Mouse (Mus musculus) cerebellum, adult 9-10 months (tissue): Measurements from ENCODE around the gene Lzts3.

Experiments used
- DNase-seq: peaks from one replicate; pipeline ENCODE4 v3.0.0; 2022

Gene Lzts3

DNA sequence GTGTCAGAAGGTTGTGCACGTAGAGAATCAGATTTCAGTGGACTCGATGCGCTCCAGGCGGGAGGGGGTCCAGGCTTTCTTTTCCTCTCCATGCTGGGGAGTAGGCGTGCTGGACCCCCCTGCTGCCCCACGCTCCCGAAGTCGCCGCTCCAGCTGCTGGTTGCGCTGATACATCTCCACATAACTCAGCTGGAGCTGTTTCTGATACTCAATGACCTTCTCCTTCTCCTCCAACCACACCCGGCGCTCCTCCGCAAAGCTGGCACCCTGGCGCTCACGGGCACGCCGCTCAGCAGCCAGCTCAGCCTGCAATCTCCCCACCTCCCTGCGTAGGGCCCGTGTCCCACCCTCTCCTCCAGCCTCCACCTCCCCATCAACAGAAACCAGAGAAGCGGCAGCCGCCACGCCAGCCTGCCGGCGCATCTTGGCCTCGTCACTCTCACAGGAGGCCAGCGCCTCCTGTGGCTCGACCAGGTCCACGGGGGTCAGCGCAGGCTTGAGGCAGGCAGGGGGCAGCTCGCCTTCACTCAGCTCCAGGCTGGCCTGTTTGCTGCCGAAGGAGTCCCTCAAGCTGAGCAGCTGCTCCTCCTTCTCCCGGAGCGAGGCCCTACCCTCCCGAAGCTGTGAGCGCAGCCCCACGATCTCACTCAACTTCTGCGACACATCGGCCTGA lies 7.7 kb downstream of the Lzts3 start:
- peak; percentile 65 for DNase-seq

DNA sequence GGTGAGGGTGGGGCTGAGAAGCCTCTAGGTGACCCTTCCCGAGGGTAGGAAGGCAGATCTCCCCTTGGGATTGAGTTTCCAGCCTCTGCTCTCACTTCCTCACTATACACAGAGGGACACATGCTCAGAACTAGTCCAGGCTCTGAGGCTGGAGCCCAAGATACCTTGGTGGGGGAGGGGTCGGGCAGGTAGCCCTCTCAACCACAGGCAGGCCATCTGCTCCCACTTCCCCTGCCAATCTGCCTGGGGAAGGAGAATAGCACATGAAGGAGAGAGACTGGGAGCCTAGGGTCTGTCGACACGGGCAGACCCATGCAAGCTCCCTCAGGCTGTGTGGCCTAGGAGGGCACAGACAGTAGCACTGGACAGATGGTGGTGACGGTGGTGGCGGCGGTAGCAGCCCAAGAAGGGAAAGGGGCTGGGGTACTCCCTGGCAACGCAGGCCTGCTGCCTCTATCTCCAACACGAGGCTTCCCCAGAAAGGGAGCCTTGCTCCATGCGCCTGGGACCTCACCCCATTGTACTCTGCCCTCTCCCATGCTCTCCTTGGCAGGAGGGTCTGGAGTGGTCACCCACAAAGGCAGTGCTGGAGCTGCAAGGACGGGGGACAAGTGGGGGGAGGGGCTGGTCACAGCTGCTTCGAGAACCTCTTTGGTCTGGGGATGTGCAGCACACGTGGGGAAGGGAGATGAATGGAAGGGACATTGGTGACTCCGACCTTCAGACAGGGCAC lies 8.4 kb downstream of the Lzts3 start:
- peak; percentile 91 for DNase-seq

DNA sequence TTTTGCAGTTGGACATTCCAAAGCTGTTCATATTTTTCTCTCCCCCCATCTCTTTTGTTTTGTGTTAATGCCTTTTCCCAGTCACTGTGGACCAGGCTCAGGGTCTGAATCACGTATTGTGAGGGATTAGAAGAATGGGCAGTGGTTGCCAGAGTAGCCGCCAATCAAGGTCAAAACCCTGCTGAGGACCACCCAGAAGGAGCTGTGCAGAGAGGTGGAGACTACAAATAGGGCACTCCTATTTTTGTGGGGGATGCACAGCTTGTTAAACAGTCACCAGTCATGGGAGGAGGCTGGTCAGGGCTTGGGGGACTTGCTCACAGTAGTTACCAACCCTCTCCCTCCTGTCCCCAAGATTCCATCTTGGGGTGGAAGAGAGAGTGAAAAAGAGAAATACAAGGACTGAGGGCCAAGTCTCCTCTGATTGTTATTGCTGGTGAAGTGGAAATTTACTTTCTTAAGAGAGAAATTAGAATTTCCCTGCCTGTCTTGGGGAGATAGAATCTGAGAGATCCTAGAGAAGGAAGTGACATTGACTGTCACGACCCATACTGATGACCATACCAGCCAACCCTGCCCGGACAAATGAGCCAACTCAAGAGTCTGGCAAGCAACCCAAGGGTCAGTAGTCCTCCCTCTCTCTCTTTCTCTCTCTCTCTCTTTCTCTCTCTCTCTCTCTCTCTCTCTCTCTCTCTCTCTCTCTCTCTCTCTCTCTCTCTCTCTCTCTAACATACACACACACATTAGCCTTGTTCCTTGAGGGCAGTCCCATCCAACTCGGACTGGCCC lies 9.5 kb downstream of the Lzts3 start:
- peak; percentile 45 for DNase-seq

DNA sequence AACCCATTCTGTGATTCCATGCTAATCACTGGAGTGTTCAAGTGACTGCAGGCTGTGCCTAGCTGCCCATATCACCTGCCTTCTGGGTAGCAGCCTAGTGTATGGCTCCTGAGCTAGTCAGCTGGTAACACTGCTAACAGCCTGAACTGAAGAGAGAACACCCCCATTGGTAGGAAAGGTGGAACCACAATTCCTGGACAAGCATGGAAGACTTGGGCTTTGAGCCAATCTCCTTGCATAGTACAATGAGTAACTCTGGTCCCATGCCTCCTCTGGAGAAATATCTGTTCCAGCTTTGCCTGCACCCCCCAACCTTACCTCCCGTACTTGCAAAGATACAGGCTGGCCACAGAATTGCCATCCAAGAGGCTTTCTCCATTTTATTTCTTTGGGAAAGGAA lies 10.2 kb downstream of the Lzts3 start:
- DNase-seq = peak; percentile 65

DNA sequence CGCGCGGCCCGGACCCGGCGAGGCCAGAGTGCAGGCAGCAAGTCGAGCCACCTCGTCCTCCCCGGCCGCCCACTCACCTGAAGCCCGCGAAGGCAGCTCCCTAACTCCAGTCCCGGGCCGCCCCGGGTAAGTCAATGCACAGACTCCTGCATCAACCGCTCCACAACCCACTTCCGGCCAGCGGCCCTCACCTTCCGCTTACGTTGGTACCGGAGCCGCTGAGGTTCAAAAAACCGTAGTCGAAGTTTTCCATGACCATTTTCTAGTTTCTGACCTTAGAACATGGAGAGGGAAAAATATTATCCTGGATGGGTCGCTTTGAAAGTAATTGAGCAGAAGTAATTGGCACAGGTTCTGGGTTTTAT lies 12.8 kb downstream of the Lzts3 start, which contains the start of the genes Fastkd5 and Ubox5:
Gene Fastkd5, minus strand, starts transcription at position 189 of the 365 bp plus-strand sequence.
Gene Ubox5, minus strand, starts transcription at position 200 of the 365 bp plus-strand sequence.
- peak; percentile 91 for DNase-seq

DNA sequence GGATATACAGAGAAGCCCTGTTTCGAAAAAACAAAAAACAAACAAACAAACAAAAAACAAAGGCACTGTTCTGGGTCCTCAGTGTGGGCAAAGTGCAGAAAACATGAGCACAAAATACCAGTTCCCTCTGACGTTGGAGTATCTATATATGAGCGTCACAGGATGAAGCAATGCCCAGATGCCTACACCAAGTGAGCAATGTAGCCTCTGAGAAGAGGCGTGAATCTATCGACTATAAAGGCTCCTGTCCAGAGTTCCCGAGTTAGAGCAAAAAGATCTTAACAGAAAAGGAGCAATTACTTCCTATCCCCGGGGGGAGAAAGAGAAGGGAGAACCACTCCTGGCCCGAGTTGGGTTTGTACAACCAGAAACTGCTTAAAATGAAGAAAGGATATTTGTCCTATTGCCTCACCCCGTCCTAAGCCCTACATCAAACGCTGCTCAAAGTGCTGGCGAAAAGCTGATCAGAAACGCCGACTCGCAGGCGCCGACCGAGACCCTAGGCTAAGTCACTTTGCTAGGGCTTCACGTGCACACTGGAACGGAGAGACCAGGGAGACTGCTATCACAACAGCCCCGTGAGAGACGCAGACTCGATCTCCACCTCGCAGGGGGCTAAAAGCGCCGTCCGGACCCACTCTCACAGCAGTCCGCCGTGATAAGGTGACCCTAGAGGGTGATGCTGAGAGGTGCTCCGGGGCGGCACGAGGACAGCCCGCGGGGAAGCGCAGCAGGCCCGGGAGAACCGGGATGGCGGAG lies 13.3 kb downstream of the Lzts3 start:
- DNase-seq = peak; percentile 41

DNA sequence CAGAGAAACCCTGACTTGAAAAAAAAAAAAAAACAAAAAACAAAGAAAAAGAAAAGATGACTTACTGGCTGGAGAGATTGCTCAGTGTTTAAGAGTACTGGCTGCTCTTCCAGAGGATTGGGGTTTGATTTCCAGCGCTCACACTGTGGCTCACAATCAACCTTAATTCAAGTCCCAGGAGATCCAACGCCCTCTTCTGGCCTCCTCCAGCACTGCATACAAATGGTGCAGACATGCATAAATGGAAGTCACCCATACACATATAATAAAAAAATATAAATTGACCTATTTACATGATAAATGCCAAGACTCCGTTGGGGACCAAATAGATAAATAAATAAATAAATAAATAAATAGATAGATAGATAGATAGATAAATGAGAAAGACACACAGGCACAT lies 14.2 kb downstream of the Lzts3 start:
- DNase-seq = peak; percentile 64

DNA sequence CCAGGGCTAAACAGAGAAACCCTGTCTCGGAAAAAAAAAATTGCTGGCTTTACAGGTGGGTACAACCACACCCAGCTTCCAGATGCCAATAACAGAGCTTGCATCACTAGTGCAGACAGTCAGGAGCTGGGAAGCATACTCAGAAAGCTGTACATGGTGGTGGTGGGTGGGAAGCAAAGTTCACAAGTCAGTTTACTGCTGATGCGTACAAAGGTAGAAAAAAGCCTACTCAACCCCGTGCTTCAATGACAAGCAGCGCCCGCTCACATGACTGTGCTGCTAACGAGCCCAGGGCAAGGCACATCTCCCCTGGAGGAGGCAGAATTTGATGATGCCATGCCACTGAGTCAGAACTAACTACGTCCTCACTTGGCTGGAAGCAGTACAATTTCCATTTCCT lies 23.6 kb downstream of the Lzts3 start:
- no peak for DNase-seq

DNA sequence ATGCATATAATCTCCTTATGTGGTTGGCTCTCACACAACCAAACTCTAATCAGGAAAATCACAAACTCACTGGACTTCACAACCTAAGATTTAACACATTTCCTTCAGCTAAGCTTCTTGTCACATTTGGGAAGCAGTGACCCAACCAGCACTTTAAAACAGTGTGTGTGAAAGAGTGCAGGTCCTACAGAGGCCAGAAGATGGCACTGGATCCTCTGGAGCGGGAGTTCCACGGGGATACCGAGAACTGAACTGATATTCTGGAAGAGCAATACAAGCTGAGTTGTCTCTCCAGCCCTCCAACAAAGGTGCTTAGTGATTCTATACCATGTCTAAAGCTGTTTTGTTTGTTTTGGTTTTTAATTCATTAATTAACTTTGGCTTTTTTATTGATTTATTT lies 29.5 kb downstream of the Lzts3 start:
- peak; percentile 45 for DNase-seq

DNA sequence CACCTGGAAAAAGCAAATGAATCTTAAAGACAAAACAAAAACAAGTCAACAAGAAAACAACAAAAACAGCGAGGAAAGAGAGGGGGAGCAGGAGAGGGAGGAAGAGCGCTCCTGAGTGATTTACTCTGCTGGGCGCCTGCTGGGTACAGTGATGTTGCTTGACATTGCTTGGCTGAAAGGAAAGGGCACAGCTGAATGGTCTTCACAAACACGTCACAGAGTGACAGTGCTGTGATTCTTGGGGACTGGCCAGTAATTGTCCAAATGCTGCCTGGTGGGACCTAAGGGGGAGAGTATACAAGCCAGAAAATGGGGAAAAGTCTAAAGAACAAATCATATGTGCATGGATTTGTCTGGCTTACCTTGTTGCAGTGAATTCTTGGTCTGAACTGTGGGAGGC lies 40.4 kb downstream of the Lzts3 start:
- no peak for DNase-seq

DNA sequence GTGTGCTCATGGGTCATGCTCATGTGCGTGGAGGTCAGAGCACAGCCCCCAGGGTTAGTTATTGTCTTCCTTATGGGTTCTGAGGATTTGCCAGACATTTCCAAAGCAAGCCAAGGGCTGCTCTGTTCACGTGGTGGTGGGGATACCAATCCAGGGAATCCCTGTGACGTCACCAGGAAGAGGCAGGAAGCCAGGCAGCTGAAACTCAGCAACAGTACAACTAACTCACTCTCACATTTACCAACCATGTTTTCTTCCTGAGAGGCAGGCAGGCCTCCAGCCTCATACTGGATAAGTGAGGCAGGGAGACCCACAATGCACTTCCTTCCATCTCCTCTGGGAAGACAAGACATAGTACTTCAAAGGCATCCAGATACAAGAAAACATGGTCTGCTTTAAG lies 44.2 kb downstream of the Lzts3 start:
- DNase-seq = no peak

DNA sequence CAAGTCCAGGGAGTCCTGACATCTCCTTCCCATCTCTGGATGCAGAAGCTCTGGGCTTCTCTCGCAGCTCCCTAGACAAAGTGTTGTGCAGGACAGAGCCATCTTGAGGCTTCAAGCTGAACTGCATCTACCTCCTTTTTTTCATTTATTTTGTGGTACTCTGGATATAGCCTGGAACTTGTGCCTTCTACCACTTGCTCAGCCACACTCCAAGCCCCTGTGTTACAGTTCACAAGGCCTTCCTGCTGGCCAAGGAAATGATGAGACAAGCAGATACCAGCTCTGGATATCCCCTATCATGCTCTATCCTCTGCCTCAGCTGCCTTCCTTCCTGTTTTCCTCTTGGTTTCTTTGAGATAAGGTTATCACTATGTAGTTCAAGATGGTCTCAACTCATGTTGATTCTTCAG lies 45.0 kb downstream of the Lzts3 start:
- peak; percentile 57 for DNase-seq

DNA sequence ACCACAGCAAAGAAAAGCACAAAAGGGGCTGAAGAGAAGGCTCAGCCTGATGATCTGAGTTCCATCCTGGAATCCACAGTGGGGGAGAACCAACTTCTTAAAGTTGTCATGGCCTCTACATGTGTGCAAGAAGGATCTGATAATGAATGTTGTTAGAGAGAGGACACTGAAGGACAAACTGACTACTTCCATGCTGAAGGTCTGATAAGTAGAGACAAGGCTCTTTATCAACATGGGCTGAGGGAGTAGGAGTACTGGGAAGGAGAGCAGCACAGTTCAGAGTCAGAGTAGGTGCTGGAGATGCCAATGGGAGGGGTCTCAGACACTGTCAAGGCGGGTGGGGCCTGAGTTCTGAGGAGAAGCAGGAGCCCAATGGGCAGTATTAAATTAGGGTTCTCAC lies 47.0 kb downstream of the Lzts3 start:
- DNase-seq = no peak

DNA sequence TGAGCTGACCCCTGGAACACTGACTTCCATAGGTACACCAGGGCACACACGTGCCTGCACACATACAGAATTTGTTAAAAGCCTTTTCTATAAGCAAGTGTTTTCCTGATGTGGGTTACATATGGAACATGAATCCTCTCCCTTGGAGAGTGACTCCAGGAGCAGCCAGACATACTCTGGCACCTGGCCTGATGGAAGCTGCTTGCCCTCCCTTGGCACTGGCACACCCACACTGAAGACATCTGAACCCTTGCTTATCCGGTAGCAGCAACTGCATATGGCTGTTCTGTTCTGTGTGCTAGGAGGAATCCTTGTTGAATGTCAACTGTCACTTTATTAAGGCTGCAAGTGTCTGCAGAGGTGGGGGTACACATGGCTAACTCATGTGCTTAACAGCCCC lies 51.6 kb downstream of the Lzts3 start:
- DNase-seq = no peak

DNA sequence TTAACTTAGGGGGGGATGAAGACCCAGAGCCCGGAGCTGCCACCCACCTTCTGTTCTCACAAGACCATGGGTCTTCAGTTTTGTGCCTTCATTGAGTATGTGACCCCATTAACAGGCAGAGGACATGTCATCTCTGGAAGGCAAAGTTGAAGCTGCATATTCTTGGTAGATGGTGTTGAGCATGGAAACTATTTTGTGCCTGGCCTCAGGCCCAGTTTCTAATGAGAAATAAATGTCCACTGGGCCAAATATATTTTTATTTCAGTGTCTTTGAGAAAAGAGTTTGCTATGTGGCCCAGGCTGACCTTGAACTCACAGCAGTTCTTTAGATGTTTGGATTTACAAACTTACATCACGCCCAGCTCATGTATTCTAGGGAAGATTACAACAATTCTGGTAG lies 52.8 kb downstream of the Lzts3 start:
- no peak for DNase-seq

DNA sequence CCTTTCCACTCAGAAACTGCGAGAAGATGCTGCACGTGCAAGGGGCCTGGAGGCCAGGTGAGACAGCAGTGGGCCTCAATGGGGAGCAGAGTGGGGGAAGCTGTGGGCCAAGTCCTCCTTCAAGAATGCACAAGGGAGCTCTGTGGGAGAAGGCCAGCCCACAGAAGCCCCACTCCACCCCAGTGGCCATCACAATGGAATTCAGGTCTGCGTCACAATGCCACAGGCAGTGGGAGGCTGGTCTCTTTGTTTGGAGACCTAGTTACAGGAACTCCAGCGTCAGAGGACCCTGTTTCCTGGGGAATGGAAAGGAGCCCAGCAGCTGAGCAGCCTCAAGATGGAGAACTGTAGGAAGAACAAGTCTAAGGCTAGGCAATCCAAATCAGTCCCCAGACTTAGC lies 53.4 kb downstream of the Lzts3 start:
- DNase-seq = no peak

DNA sequence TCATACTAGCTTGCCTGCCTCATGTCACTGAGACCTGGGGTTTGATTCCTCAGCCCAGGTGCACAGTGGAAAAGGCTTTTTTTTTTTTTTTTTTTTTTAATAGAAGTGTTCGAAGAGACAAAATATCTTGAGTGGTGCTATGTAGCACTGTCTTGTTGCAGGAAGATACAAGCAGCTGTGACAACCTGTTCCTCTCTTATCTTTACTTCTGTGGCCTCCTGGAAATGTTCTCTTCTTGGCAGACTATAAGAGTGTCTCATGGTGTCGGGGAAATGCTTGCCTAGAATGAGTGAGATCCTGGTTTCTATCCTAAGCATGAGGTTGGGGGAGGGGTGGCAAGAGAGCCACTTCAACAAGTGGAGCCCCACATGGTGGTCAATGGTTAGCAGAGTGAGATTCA lies 54.2 kb downstream of the Lzts3 start:
- DNase-seq = no peak

DNA sequence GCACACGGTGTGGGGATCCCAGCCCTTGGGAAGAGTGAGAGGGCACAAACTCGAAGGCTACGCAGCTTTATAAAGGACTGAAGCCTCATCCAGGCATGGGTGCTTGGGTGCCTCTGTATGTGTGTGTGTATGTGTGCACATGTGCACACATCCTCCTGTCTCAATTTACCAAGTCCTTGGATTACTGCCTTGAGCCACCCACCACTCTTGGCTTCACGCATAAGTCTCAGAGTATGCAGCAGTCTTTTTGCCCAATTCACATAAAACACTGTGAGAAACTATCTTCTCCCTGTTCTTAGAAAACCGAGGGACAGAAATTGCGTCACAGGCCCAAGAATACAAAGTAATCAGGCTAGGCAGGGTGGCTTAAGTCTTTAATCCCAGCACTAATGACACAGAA lies 56.6 kb downstream of the Lzts3 start:
- no peak for DNase-seq

DNA sequence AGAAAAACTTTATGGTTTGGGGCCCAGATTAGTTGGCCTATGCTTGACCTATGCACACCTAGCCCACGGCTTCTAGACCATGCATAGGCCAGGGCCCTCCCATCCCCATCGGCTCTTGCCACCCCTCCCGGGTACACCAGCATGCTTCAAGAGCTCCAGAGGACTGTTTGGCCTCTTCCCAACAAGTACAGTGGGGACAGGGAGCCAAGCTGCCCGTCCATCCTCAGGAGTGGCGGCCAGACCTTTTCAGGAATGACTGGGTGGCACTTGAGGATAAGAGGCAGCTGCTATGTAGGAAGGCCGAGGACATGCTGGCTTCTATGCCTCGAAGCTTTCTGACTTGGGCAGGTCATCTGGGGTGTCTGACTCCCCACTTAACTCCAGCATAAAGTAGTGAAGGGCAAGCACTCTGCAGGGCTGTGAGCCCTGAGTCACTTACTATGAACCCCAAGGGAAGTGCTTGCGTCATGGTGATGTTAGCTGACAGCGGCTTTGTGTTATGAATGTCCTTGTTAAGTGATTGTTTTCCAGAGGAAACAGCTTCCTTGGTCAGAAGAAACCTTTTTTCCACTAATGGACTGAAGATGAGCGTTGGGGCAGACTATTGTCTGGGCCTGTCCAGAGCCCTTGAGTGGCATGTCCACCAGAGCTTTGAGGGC lies 58.6 kb downstream of the Lzts3 start:
- DNase-seq = no peak
